Mouse (Mus musculus) olfactory bulb, adult 2 months (tissue): ENCODE data around the gene Mmaa.
A peak's percentile ranks its signal among the peaks of the same experiment; 100 is the strongest.

Source experiments
- CTCF ChIP-seq: fragments of 200-500 bp; IDR thresholded peaks from 2 replicates; pipeline ENCODE4 v1.5.1; 2012; ENCODE audit warnings: low read depth, mild to moderate bottlenecking, low read length, moderate library complexity; ENCODE audit not compliant: insufficient read depth
- POLR2A ChIP-seq: fragments of 200-500 bp; IDR thresholded peaks from 2 replicates; pipeline ENCODE4 v1.6.1; 2012; ENCODE audit warnings: mild to moderate bottlenecking, low read depth, low read length, moderate library complexity; ENCODE audit not compliant: insufficient read depth

GRCm38 (mm10) chr8:79339555-79339954 lies 44.8 kb upstream of the Mmaa start:
- peak; percentile 44 for TF ChIP-seq CTCF
- TF ChIP-seq POLR2A, result no peak
